Mouse (Mus musculus) cerebral cortex, adult 2 months (tissue): ENCODE measurements around the gene Gm9117.

ENCODE experiments used
- WGBS: fragments of 180-500 bp; shearing (Covaris S2); methylation state at CpG from one replicate; pipeline ENCODE4 v1.1.7; 2018; 5-methylcytosine and 5-hydroxymethylcytosine counted together

Gene Gm9117

DNA sequence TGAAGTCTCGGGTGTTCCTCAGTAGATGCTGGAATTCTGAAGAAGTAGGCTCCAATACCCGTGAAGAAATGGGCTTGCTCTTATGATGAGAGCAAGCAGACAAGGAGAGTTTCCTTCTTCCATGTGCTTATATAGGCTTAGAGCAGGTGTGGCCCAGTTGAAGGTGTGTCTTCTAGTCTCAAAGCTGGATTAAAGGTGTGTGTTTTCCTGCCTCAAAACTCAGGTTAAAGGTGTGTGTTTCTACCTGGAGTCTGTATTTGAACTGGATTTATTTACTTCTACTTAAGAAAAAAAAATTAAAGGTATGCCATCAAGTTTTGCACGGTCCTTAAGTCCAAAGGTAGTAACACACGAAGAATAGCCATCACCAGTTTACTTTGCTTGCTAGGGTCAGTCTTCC lies at the start of gene Gm9117:
Gm9117 (minus strand) TSS at position 101 of the 400 bp plus-strand sequence.
- 76% methylated on average over 4 of the region's 4 CpGs for WGBS

DNA sequence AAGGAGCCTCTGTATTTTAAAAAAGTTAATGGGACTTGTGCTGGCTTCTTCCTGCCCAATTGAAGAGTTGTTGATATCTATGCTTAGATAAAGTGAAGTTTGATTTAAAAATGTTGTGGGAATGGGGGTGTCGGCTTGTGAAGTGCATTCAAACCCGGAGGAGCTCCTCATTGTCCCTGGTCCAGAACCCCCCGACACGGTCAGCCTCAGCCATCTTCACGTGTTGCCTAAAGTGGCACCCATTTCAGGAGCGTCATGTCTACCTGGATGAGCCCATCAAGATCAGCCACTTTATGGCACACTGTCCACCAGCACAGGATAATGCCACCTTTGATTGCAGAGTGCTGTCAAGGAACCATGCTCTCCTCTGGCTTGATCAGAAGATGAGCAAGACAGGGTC lies 25.6 kb upstream of the Gm9117 start:
- WGBS = 91% methylated on average over 6 of the region's 6 CpGs

DNA sequence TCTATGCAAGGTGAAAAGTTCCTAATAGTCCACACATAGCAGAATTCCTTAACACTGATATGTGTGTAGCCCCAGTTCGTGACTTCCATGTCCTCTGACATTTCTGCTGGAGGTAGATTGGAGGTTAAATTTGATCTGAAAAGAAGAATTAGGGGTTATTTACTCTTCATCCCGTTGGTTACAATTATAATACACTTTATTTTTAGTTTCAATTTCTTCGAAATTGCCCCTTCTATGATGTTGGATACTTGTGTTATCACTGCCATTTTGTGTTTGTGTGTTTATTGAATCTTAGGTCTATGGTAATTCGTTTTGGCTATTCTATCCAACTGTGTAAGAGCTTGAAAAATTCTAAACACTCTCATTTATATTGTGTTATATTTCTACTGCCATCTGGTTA lies 17.9 kb upstream of the Gm9117 start, which contains the start of gene Tdpoz5:
Tdpoz5 (minus strand) TSS at position 101 of the 400 bp plus-strand sequence.
- 83% methylated on average over 3 of the region's 4 CpGs for WGBS

DNA sequence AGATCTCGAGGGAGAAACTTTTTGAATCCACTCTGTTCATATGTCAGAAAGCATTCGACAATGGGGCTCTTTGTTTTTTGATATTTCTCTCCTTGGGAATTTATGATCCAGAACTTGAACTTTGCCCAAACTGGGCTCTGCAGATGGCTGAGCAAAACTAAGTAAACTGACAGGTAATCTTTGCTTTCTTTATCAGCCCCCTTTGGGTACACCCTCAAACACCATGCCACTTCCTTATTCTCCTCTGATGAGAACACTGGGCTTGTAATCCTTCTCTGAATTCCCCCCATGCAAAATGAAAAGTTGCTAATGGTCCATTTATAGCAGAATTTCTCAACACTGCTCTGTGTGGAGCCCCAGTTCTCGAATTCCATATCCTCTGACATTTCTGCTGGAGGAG lies 5.0 kb downstream of the Gm9117 start:
- WGBS = 100% methylated on average over 1 of the region's 3 CpGs
